Mouse (Mus musculus): ENCODE results near the gene Steap3. TPM values are rescaled to one million over a fixed set of nuclear protein-coding genes. Genes with fewer than 3 reads are reported as not detected.

Steap3 gene
- polyA plus RNA-seq, 1 experiment = 42.7 TPM

DNA sequence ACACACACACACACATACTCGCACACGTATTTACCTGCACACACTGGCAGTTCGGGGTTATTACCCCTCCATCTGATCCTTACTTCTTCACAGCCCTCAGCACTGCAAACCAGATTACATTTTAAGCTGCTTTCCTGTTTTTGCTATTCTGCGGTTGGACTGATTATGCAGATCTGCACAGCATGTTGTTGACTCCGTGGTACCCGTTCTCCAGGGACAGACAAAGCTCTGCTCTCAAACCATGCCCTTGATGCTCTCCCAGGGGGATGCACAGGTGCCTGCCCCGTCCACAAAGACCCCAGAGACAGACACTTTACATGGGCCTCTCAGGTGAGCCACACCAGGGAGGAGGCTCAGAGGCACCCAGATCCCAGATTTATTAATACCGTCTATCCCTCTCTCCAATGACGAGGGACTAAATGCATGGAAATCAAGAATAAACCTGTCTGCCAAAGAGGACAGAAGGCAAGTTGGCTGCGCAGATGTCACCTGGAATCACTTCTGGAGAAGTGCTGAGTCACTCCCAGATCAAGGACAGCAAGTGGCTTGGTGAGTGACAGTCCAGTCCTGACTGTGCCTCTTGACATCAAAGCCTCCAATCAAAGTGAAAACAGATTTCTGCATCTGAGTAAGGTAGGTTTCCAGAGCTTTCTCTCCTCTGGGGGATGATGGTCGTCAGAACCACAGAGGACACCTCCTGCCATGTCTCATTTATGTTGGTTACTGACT, 63.8 kb downstream of the Steap3 start:
- H3K79me3 ChIP-seq (ENCODE audit: low read depth) = no peaks in the 10 kb centered on the region
- H3ac ChIP-seq (ENCODE audit: control insufficient read depth, insufficient read length, low read depth) = no peak overlapping the region
- no peak overlapping the region for H3K4me3 ChIP-seq (ENCODE audit: insufficient read depth, poor library complexity, severe bottlenecking)
- no peaks in the 10 kb centered on the region for H3K36me3 ChIP-seq (ENCODE audit: control insufficient read depth, insufficient read depth)
- H3K27me3 ChIP-seq (ENCODE audit: control insufficient read depth, insufficient read depth, insufficient read length) = peaks cover 2% of the 10 kb centered on the region
- TF ChIP-seq MYOG (IDR thresholded peaks at IDR 0.05; ENCODE audit: control insufficient read depth, extremely low read depth, insufficient read length) = no peak
- no peak for TF ChIP-seq FOSL1 (IDR thresholded peaks at IDR 0.05; ENCODE audit: insufficient read depth, low read length, poor library complexity, severe bottlenecking)
- no peak for TF ChIP-seq CEBPB (IDR thresholded peaks at IDR 0.05; ENCODE audit: low read depth)
- no peak for TF ChIP-seq CTCF (IDR thresholded peaks at IDR 0.05; ENCODE audit: control insufficient read depth, insufficient read depth, insufficient read length)
- TF ChIP-seq MAX (IDR thresholded peaks at IDR 0.05) = no peak
- TF ChIP-seq USF1 (IDR thresholded peaks at IDR 0.05; ENCODE audit: low read depth) = no peak
- no peak for TF ChIP-seq MYOD1 (IDR thresholded peaks at IDR 0.05; ENCODE audit: control insufficient read depth, insufficient read length, low read depth)
- no peaks in the 10 kb centered on the region for H3K79me2 ChIP-seq (ENCODE audit: control insufficient read depth, insufficient read depth)

- TF ChIP-seq USF1 (IDR thresholded peaks at IDR 0.05; ENCODE audit: low read depth) = no peak
- TF ChIP-seq MYOG (IDR thresholded peaks at IDR 0.05; ENCODE audit: control insufficient read depth, extremely low read depth, insufficient read length) = no peak
- no peak for TF ChIP-seq CTCF (IDR thresholded peaks at IDR 0.05; ENCODE audit: control insufficient read depth, insufficient read depth, insufficient read length)
- TF ChIP-seq CEBPB (IDR thresholded peaks at IDR 0.05; ENCODE audit: low read depth) = no peak
- H3K36me3 ChIP-seq (ENCODE audit: control insufficient read depth, insufficient read depth) = no peaks in the 10 kb centered on the region
Observed at GRCm38 (mm10) chr1:120207568-120207967, 64.9 kb downstream of the Steap3 start.

DNA sequence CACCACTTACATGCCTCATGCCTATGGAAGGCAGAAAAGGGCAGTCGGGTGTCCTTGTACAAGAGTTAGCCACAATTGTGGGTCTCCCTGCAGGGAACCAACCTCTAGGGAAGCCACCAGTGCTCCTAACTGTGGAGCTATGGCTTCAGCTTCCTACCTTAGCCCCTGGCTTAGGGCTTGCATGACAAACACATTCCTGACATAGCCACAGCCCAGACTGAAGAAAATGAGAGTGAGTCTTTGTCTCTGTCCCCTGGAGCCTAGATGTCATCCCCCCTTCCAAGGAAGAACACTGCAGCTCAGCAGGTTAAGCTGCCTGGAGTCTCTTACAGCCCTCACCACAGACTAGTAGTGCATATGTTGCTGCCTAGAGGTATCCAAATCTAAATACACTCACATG, 67.7 kb downstream of the Steap3 start:
- Histone ChIP-seq H3K4me3 (ENCODE audit: insufficient read depth, poor library complexity, severe bottlenecking) (no peak overlapping the region), H3K79me2 (ENCODE audit: control insufficient read depth, insufficient read depth) (no peaks in the 10 kb centered on the region), H3ac (ENCODE audit: control insufficient read depth, insufficient read length, low read depth) (no peak overlapping the region), H3K36me3 (ENCODE audit: control insufficient read depth, insufficient read depth) (no peaks in the 10 kb centered on the region), H3K79me3 (ENCODE audit: low read depth) (no peaks in the 10 kb centered on the region), H3K27me3 (ENCODE audit: control insufficient read depth, insufficient read depth, insufficient read length) (peaks cover 8% of the 10 kb centered on the region)
- TF ChIP-seq CTCF (IDR thresholded peaks at IDR 0.05; ENCODE audit: control insufficient read depth, insufficient read depth, insufficient read length) (no peak), MYOD1 (IDR thresholded peaks at IDR 0.05; ENCODE audit: control insufficient read depth, insufficient read length, low read depth) (no peak), MYOG (IDR thresholded peaks at IDR 0.05; ENCODE audit: control insufficient read depth, extremely low read depth, insufficient read length) (no peak), USF1 (IDR thresholded peaks at IDR 0.05; ENCODE audit: low read depth) (no peak), FOSL1 (IDR thresholded peaks at IDR 0.05; ENCODE audit: insufficient read depth, low read length, poor library complexity, severe bottlenecking) (no peak), MAX (IDR thresholded peaks at IDR 0.05) (no peak), CEBPB (IDR thresholded peaks at IDR 0.05; ENCODE audit: low read depth) (no peak)

More at GRCm38 (mm10) chr1:120207568-120207967, 64.9 kb downstream of the Steap3 start:
- peaks cover 4% of the 10 kb centered on the region for H3K27me3 ChIP-seq (ENCODE audit: control insufficient read depth, insufficient read depth, insufficient read length)
- no peak overlapping the region for H3ac ChIP-seq (ENCODE audit: control insufficient read depth, insufficient read length, low read depth)
- H3K79me2 ChIP-seq (ENCODE audit: control insufficient read depth, insufficient read depth) = no peaks in the 10 kb centered on the region
- no peaks in the 10 kb centered on the region for H3K79me3 ChIP-seq (ENCODE audit: low read depth)
- no peak overlapping the region for H3K4me3 ChIP-seq (ENCODE audit: insufficient read depth, poor library complexity, severe bottlenecking)

GRCm38 (mm10) chr1:120203836-120204235, 68.7 kb downstream of the Steap3 start:
- H3K36me3 ChIP-seq (ENCODE audit: control insufficient read depth, insufficient read depth) = no peaks in the 10 kb centered on the region
- H3K27me3 ChIP-seq (ENCODE audit: control insufficient read depth, insufficient read depth, insufficient read length) = peaks cover 8% of the 10 kb centered on the region
- H3K4me3 ChIP-seq (ENCODE audit: insufficient read depth, poor library complexity, severe bottlenecking) = no peak overlapping the region
- no peaks in the 10 kb centered on the region for H3K79me3 ChIP-seq (ENCODE audit: low read depth)
- TF ChIP-seq MYOG (IDR thresholded peaks at IDR 0.05; ENCODE audit: control insufficient read depth, extremely low read depth, insufficient read length) = no peak
- no peak for TF ChIP-seq USF1 (IDR thresholded peaks at IDR 0.05; ENCODE audit: low read depth)
- TF ChIP-seq CEBPB (IDR thresholded peaks at IDR 0.05; ENCODE audit: low read depth) = no peak
- no peak for TF ChIP-seq CTCF (IDR thresholded peaks at IDR 0.05; ENCODE audit: control insufficient read depth, insufficient read depth, insufficient read length)
- no peak for TF ChIP-seq MAX (IDR thresholded peaks at IDR 0.05)
- no peak for TF ChIP-seq FOSL1 (IDR thresholded peaks at IDR 0.05; ENCODE audit: insufficient read depth, low read length, poor library complexity, severe bottlenecking)
- TF ChIP-seq MYOD1 (IDR thresholded peaks at IDR 0.05; ENCODE audit: control insufficient read depth, insufficient read length, low read depth) = no peak
- H3ac ChIP-seq (ENCODE audit: control insufficient read depth, insufficient read length, low read depth) = no peak overlapping the region
- no peaks in the 10 kb centered on the region for H3K79me2 ChIP-seq (ENCODE audit: control insufficient read depth, insufficient read depth)

DNA sequence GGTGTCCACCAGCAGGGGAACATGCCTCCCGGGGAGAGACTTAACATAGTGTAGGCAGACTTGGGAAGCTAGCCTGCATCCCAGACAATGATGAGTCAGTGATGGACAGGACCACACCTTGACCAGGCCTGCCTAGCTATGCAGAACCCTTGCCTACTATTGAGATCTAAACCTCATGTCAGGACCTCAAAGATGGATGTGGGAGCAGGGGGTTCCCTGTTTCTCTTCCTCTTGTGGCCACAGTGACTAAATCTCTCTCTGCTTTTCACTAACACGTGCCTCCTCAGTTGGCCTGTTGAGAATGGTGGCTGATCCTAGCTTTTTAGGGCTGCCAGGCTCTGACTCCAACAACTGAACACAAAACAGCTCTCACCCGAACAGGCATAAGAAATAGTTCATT, 70.0 kb downstream of the Steap3 start:
- Histone ChIP-seq H3K27me3 (ENCODE audit: control insufficient read depth, insufficient read depth, insufficient read length) (peaks cover 8% of the 10 kb centered on the region), H3K79me2 (ENCODE audit: control insufficient read depth, insufficient read depth) (no peaks in the 10 kb centered on the region), H3ac (ENCODE audit: control insufficient read depth, insufficient read length, low read depth) (no peak overlapping the region), H3K79me3 (ENCODE audit: low read depth) (no peaks in the 10 kb centered on the region), H3K36me3 (ENCODE audit: control insufficient read depth, insufficient read depth) (no peaks in the 10 kb centered on the region), H3K4me3 (ENCODE audit: insufficient read depth, poor library complexity, severe bottlenecking) (no peak overlapping the region)
- TF ChIP-seq FOSL1 (IDR thresholded peaks at IDR 0.05; ENCODE audit: insufficient read depth, low read length, poor library complexity, severe bottlenecking) (no peak), CTCF (IDR thresholded peaks at IDR 0.05; ENCODE audit: control insufficient read depth, insufficient read depth, insufficient read length) (no peak), MAX (IDR thresholded peaks at IDR 0.05) (no peak), MYOG (IDR thresholded peaks at IDR 0.05; ENCODE audit: control insufficient read depth, extremely low read depth, insufficient read length) (no peak), MYOD1 (IDR thresholded peaks at IDR 0.05; ENCODE audit: control insufficient read depth, insufficient read length, low read depth) (no peak), USF1 (IDR thresholded peaks at IDR 0.05; ENCODE audit: low read depth) (no peak), CEBPB (IDR thresholded peaks at IDR 0.05; ENCODE audit: low read depth) (no peak)

Data from C2C12 (cell line).